Mouse (Mus musculus) forebrain, embryonic 14.5 days (tissue): ENCODE data around the gene Agbl4. TPM values are rescaled to one million over a fixed set of nuclear protein-coding genes. Genes with fewer than 3 reads are reported as not detected.

Source experiments
- ATAC-seq: fragments of 200-750 bp; cut with Nextera tagmentation; 2 replicates; pipeline ENCODE4 v1.8.0; 2017; ENCODE audit warnings: mild to moderate bottlenecking, moderate library complexity
- DNase-seq: peaks from one replicate; pipeline ENCODE4 v3.0.0-alpha.2; 2015; ENCODE audit warnings: low spot score
- H3K27ac ChIP-seq: fragments of 300-500 bp; sonication (generic); 2 replicates; pipeline ENCODE4 v1.5.1; 2014; ENCODE audit warnings: low read depth, mild to moderate bottlenecking, control low read depth, low read length, moderate library complexity
- H3K27me3 ChIP-seq: fragments of 300-500 bp; sonication (generic); replicated peaks from 2 replicates; pipeline ENCODE4 v1.6.1; 2014; ENCODE audit warnings: low read length, control low read depth, mixed read lengths; ENCODE audit not compliant: control insufficient read depth, insufficient read depth
- H3K36me3 ChIP-seq: fragments of 300-500 bp; sonication (generic); 2 replicates; pipeline ENCODE4 v1.6.1; 2014; ENCODE audit warnings: low read length, control low read depth; ENCODE audit not compliant: control insufficient read depth, insufficient read depth
- H3K4me1 ChIP-seq: fragments of 300-500 bp; sonication (generic); 2 replicates; pipeline ENCODE4 v1.6.1; 2014; ENCODE audit warnings: antibody characterized with exemption, low read length, control low read depth; ENCODE audit not compliant: control insufficient read depth, insufficient read depth
- H3K4me2 ChIP-seq: fragments of 300-500 bp; sonication (generic); 2 replicates; pipeline ENCODE4 v1.6.1; 2014; ENCODE audit warnings: mild to moderate bottlenecking, control low read depth, low read length
- H3K4me3 ChIP-seq: fragments of 300-500 bp; sonication (generic); 2 replicates; pipeline ENCODE4 v1.5.1; 2014; ENCODE audit warnings: low read depth, low read length, control low read depth
- H3K9ac ChIP-seq: fragments of 300-500 bp; sonication (generic); 2 replicates; pipeline ENCODE4 v1.6.1; 2014; ENCODE audit warnings: mild to moderate bottlenecking, low read length, control low read depth, moderate library complexity
- H3K9me3 ChIP-seq: fragments of 300-500 bp; sonication (generic); replicated peaks from 2 replicates; pipeline ENCODE4 v1.6.1; 2016; ENCODE audit warnings: low read length, control low read depth, mixed read lengths; ENCODE audit not compliant: control insufficient read depth
- WGBS: fragments of 180-500 bp; shearing (Covaris S2); extraction: QIAGEN DNeasy Blood & Tissue Kit; methylation state at CpG from one replicate; pipeline ENCODE4 v1.1.7; 2014; 5-methylcytosine and 5-hydroxymethylcytosine counted together
- polyA plus RNA-seq: library from polyadenylated mRNA; unstranded; fragments of >200 nt; fragmentation: Nextera tagmentation; extraction: Ambion mirVana; gene quantifications from 2 replicates; pipeline ENCODE4 v1.2.1, GENCODE M21; 2014

Gene Agbl4
- polyA plus RNA-seq, 1 experiment from 2014 or later: 2.3 TPM

DNA sequence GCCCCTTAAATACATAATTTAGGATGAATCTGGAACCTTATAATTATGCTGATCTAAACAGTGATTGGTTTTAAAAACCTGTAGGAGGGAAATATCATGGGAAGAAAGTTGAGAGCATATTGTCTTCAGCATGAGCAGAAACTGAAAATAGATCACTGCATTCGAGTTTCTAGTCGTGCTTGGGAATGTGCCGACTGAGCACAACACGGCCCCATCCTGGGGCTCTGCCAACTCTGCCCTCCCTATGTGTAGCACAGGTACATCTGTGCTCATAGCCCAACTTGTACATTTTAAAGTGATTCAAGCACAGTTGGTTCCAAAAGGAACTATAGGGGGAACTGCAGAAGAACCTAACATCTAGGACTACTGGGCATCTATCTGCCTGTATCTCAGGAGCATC lies 402.4 kb downstream of the Agbl4 start:
- H3K9ac ChIP-seq: no peak overlapping the region
- no peak for DNase-seq
- no peaks in the 10 kb centered on the region for H3K27me3 ChIP-seq
- no peaks in the 10 kb centered on the region for H3K9me3 ChIP-seq
- ATAC-seq: no peak
- H3K4me1 ChIP-seq: no peaks in the 10 kb centered on the region
- H3K4me2 ChIP-seq: no peak overlapping the region
- 89% methylated on average over 4 of the region's 4 CpGs for WGBS
- no peak overlapping the region for H3K27ac ChIP-seq
- H3K4me3 ChIP-seq: no peak overlapping the region
- no peaks in the 10 kb centered on the region for H3K36me3 ChIP-seq

DNA sequence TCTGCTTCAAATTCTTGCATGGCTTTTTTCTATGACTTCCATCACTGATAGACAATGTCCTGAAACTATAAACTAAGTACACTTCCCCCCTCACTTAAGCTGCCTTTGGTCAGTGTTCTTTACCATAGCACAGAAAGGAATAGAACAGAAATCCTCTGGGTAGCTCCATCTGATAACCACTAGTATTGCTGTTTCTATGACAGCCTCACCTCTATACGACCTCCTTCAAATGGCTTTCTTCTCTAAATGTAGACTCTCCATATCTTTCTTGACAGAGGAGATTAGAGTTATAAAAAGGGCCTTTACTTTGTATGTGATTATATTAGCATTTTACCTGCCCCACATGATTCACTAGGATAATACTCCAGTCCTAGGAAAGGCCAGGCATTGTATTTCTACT lies 413.5 kb downstream of the Agbl4 start:
- no peaks in the 10 kb centered on the region for H3K9me3 ChIP-seq
- no peak overlapping the region for H3K27ac ChIP-seq
- H3K27me3 ChIP-seq: no peaks in the 10 kb centered on the region
- no peak overlapping the region for H3K4me3 ChIP-seq
- no peak overlapping the region for H3K9ac ChIP-seq
- 74% methylated on average over 1 of the region's 1 CpGs for WGBS
- no peak for DNase-seq
- no peak overlapping the region for H3K4me2 ChIP-seq
- no peak for ATAC-seq
- H3K4me1 ChIP-seq: no peaks in the 10 kb centered on the region
- no peaks in the 10 kb centered on the region for H3K36me3 ChIP-seq

- H3K36me3 ChIP-seq: no peaks in the 10 kb centered on the region
- no peak overlapping the region for H3K9ac ChIP-seq
- no peak for DNase-seq
- no peaks in the 10 kb centered on the region for H3K4me1 ChIP-seq
- H3K27me3 ChIP-seq: no peaks in the 10 kb centered on the region
- WGBS: 61% methylated on average over 1 of the region's 1 CpGs
- no peak overlapping the region for H3K4me3 ChIP-seq
- no peak overlapping the region for H3K4me2 ChIP-seq
- H3K9me3 ChIP-seq: no peaks in the 10 kb centered on the region
- no peak for ATAC-seq
- H3K27ac ChIP-seq: no peak overlapping the region
Observed at GRCm38 (mm10) chr4:110832776-110833175, 435.3 kb downstream of the Agbl4 start.

DNA sequence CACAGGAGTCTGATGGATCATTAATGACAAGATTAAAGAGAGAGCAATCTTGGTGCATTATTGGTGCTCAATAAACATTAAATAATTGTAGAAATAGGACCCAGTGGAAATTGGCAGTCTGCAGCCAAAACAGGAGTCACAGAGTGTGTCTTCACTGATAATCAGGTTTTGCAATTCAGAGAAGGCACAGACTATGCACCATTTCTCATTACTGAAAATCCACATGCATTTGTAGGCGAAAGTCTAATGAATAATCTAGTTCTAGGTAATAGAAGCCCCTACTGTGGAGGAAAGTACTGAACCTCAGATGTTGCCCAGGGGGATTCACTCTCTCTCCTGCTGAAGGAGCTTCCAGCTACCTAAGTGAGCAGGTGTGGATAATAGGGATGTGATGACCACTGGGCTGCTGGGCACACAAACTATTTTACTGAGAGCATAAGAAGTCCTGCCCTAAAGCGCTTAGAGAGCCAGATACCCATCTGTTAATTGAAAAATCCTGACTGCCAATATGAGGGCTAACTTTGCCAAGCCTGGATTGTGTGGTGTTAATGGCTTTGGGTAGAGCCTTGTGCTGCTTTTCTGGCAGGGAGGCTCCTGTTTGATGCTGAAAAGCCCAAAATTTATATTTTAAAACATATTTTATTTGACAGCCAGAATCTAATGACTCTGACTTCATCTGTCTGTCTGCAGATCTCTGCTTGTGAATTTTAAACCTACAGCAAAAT lies 482.4 kb downstream of the Agbl4 start:
- Histone ChIP-seq H3K4me2 (no peak overlapping the region), H3K9ac (no peak overlapping the region), H3K27me3 (no peaks in the 10 kb centered on the region), H3K27ac (no peak overlapping the region), H3K4me1 (no peaks in the 10 kb centered on the region), H3K4me3 (no peak overlapping the region), H3K36me3 (no peaks in the 10 kb centered on the region), H3K9me3 (no peaks in the 10 kb centered on the region)
- ATAC-seq (peak; percentile 72; the same call in 1 of the 2 replicates), DNase-seq (peak; percentile 77)
- WGBS: 79% methylated on average over 2 of the region's 2 CpGs

- ATAC-seq: no peak
- Histone ChIP-seq H3K9ac (no peak overlapping the region), H3K4me1 (no peaks in the 10 kb centered on the region), H3K4me3 (no peak overlapping the region), H3K27me3 (no peaks in the 10 kb centered on the region), H3K4me2 (no peak overlapping the region), H3K9me3 (no peaks in the 10 kb centered on the region), H3K27ac (no peak overlapping the region), H3K36me3 (no peaks in the 10 kb centered on the region)
- peak; percentile 33 for DNase-seq
Observed at GRCm38 (mm10) chr4:110916061-110916460, 518.6 kb downstream of the Agbl4 start.

DNA sequence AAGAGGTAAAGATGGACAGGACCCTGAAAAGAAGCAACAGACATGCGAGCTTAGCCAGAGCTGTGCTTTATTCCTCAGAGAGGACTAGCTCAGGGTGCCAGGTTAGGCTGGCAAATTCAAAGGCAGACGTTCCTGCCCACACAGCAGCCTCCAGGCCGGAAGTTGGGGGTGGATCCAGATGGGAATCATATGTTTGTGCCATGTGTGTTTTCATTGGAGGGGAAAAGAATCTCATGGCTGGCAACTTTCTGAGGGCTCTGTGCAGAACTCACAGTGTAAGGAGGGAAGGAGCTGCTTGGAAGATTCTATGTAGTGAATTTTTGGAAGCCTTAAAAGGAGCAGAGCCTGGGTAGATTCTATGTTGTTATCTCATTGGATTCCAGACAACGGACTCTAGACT lies 519.1 kb downstream of the Agbl4 start:
- Histone ChIP-seq H3K4me1 (no peaks in the 10 kb centered on the region), H3K27me3 (no peaks in the 10 kb centered on the region), H3K9ac (no peak overlapping the region), H3K4me2 (no peak overlapping the region), H3K9me3 (no peaks in the 10 kb centered on the region), H3K4me3 (no peak overlapping the region), H3K27ac (no peak overlapping the region), H3K36me3 (no peaks in the 10 kb centered on the region)
- DNase-seq (peak; percentile 6), ATAC-seq (peak; percentile 7; the same call in 1 of the 2 replicates)
- WGBS: 68% methylated on average over 4 of the region's 4 CpGs

DNA sequence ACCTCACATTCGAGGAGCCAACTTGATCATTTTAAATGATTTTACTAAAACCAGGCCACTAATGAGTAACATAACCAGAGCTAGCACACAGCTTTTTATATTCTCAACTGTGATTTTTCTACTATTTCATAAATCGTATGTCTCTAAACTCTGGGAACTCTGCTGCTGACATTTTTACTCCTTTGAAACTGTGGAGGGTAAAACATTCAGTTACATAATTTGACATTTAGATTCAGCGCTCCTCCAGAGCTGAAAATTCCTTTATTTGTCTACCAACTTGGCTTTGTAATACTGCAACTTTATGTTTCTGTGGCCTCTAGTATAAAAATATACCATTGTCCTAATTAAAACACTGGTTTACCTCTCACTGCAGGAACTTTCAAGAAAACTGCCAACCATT lies 523.6 kb downstream of the Agbl4 start:
- no peak for DNase-seq
- Histone ChIP-seq H3K4me2 (no peak overlapping the region), H3K4me3 (no peak overlapping the region), H3K36me3 (no peaks in the 10 kb centered on the region), H3K27me3 (no peaks in the 10 kb centered on the region), H3K4me1 (no peaks in the 10 kb centered on the region), H3K9ac (no peak overlapping the region), H3K27ac (no peak overlapping the region), H3K9me3 (no peaks in the 10 kb centered on the region)
- WGBS: 91% methylated on average over 3 of the region's 3 CpGs
- ATAC-seq: no peak

- no peak overlapping the region for H3K4me3 ChIP-seq
- WGBS: 93% methylated on average over 2 of the region's 2 CpGs
- H3K27ac ChIP-seq: no peak overlapping the region
- ATAC-seq: no peak
- H3K9me3 ChIP-seq: no peaks in the 10 kb centered on the region
- H3K27me3 ChIP-seq: no peaks in the 10 kb centered on the region
- H3K4me1 ChIP-seq: no peaks in the 10 kb centered on the region
- no peak overlapping the region for H3K9ac ChIP-seq
- no peak for DNase-seq
- no peak overlapping the region for H3K4me2 ChIP-seq
- no peaks in the 10 kb centered on the region for H3K36me3 ChIP-seq
Observed at GRCm38 (mm10) chr4:111001641-111002040, 604.2 kb downstream of the Agbl4 start.

GRCm38 (mm10) chr4:111004719-111005479 lies 607.4 kb downstream of the Agbl4 start:
- 4% methylated on average over 1 of the region's 1 CpGs for WGBS
- no peaks in the 10 kb centered on the region for H3K27me3 ChIP-seq
- peak; percentile 60 for ATAC-seq
- no peak overlapping the region for H3K4me2 ChIP-seq
- no peak overlapping the region for H3K9ac ChIP-seq
- H3K9me3 ChIP-seq: no peaks in the 10 kb centered on the region
- H3K4me3 ChIP-seq: no peak overlapping the region
- H3K4me1 ChIP-seq: no peaks in the 10 kb centered on the region
- no peak overlapping the region for H3K27ac ChIP-seq
- peak; percentile 56 for DNase-seq
- no peaks in the 10 kb centered on the region for H3K36me3 ChIP-seq
